Comparison of ENCODE assay signal across 17 mouse cellular contexts in genomic region chr2:83675681-83676080, GRCm38 (mm10). TPM values are rescaled to one million over a fixed set of nuclear protein-coding genes. Genes with fewer than 3 reads are reported as not detected.
DNase-seq lines count a peak whose midpoint lies in the region; ATAC-seq and TF ChIP-seq lines count a peak whose summit lies in the region.
"Had no signal": no experiment of that assay in that cellular context is flagged by ENCODE, and none has a peak within 500 bp of the region (broad histone marks: within the 10 kb centered on the region; RNA-seq: fewer than 3 reads in every experiment).

No protein-coding gene starts in this region.

- no peaks in the 10 kb centered on the region for H3K27me3 ChIP-seq in forebrain, embryonic 13.5 days
- no peaks in the 10 kb centered on the region for H3K27me3 ChIP-seq in forebrain, embryonic 11.5 days (ENCODE audit: control insufficient read depth, insufficient read depth, low read length)
- H3K27me3 ChIP-seq in hindbrain, postnatal 0 days (ENCODE audit: insufficient read depth, low read length), result no peaks in the 10 kb centered on the region
- no peaks in the 10 kb centered on the region for H3K27me3 ChIP-seq in hindbrain, embryonic 10.5 days (ENCODE audit: insufficient read depth, poor library complexity, severe bottlenecking)
- no peaks in the 10 kb centered on the region for H3K27me3 ChIP-seq in limb, embryonic 14.5 days (ENCODE audit: control insufficient read depth, insufficient read depth, low read length)
- H3K27me3 ChIP-seq: liver, embryonic 13.5 days had no signal

- H3K4me2 ChIP-seq in forebrain, embryonic 13.5 days, result no peak overlapping the region
- no peak overlapping the region for H3K4me2 ChIP-seq in forebrain, embryonic 11.5 days (ENCODE audit: low read depth, low read length, severe bottlenecking)
- H3K4me2 ChIP-seq in hindbrain, postnatal 0 days (ENCODE audit: low read depth, low read length), result no peak overlapping the region
- no peak overlapping the region for H3K4me2 ChIP-seq in limb, embryonic 14.5 days (replicated peaks; ENCODE audit: low read depth, low read length, severe bottlenecking)
- H3K4me2 ChIP-seq: liver, embryonic 13.5 days had no signal

- no peak overlapping the region for H3K9ac ChIP-seq in forebrain, embryonic 13.5 days
- no peak overlapping the region for H3K9ac ChIP-seq in forebrain, embryonic 11.5 days (ENCODE audit: low read length)
- H3K9ac ChIP-seq in hindbrain, postnatal 0 days (replicated peaks; ENCODE audit: low read length), result no peak overlapping the region
- no peak overlapping the region for H3K9ac ChIP-seq in limb, embryonic 14.5 days (ENCODE audit: low read depth, low read length, severe bottlenecking)
- H3K9ac ChIP-seq: liver, embryonic 13.5 days had no signal

- no peak for TF ChIP-seq CTCF in hindbrain, postnatal 0 days (IDR thresholded peaks at IDR 0.05; ENCODE audit: low read depth)

- TF ChIP-seq POLR2A in limb, embryonic 14.5 days (IDR thresholded peaks at IDR 0.05; ENCODE audit: borderline replicate concordance, extremely low read depth, insufficient read depth, insufficient read length), result no peak

- H3K9me3 ChIP-seq in forebrain, embryonic 13.5 days (replicated peaks), result no peaks in the 10 kb centered on the region
- no peaks in the 10 kb centered on the region for H3K9me3 ChIP-seq in forebrain, embryonic 11.5 days (ENCODE audit: control insufficient read depth, low read length)
- no peaks in the 10 kb centered on the region for H3K9me3 ChIP-seq in hindbrain, postnatal 0 days (ENCODE audit: low read length)
- H3K9me3 ChIP-seq in hindbrain, embryonic 10.5 days, result no peaks in the 10 kb centered on the region
- no peaks in the 10 kb centered on the region for H3K9me3 ChIP-seq in limb, embryonic 14.5 days (ENCODE audit: control insufficient read depth, low read length)
- H3K9me3 ChIP-seq: liver, embryonic 13.5 days had no signal

- no peak for DNase-seq in forebrain, embryonic 11.5 days (ENCODE audit: low spot score)
- peak; percentile 19 for DNase-seq in hindbrain, postnatal 0 days (ENCODE audit: low spot score)
- DNase-seq in hindbrain, embryonic 10.5 days (ENCODE audit: low spot score), result no peak
- peak; percentile 18 for DNase-seq in adipocyte (ENCODE audit: low spot score)
- no peak for DNase-seq in limb, embryonic 14.5 days (ENCODE audit: low spot score)
- DNase-seq in c-Kit-positive CD71-positive TER-119-positive erythroid progenitor cells, embryonic 14.5 days (ENCODE audit: low spot score), result no peak
- DNase-seq in layer of hippocampus, adult 9-10 months (ENCODE audit: low spot score), result no peak
- DNase-seq: adrenal gland, adult 8-10 months; cerebellum, adult 9-11 months; heart, postnatal 4 days; kidney, postnatal 10 days; liver, embryonic 13.5 days; midbrain, embryonic 14.5 days; right cerebral cortex, postnatal 14 days; thymus, postnatal 4 days had no signal

- 40% methylated on average over 5 of the region's 5 CpGs for WGBS in forebrain, embryonic 13.5 days
- WGBS in forebrain, embryonic 11.5 days, result 53% methylated on average over 5 of the region's 5 CpGs
- WGBS in hindbrain, postnatal 0 days, result 39% methylated on average over 5 of the region's 5 CpGs
- WGBS in hindbrain, embryonic 10.5 days, result 65% methylated on average over 5 of the region's 5 CpGs
- 26% methylated on average over 5 of the region's 5 CpGs for WGBS in limb, embryonic 14.5 days

- H3K27ac ChIP-seq in forebrain, embryonic 13.5 days, result 0 out of 2 replicates have a peak overlapping the region, but pooled peaks have one; percentile 15
- H3K27ac ChIP-seq in forebrain, embryonic 11.5 days (ENCODE audit: low read depth, low read length), result no peak overlapping the region
- H3K27ac ChIP-seq in hindbrain, postnatal 0 days, result no peak overlapping the region
- H3K27ac ChIP-seq in hindbrain, embryonic 10.5 days, result no peak overlapping the region
- H3K27ac ChIP-seq in limb, embryonic 14.5 days (replicated peaks; ENCODE audit: low read depth, low read length), result peak overlapping the region; percentile 33; the same call in 1 of the 2 replicates
- H3K27ac ChIP-seq: liver, embryonic 13.5 days had no signal

- peak; percentile 34; the same call in 1 of the 2 replicates for ATAC-seq in forebrain, embryonic 13.5 days
- no peak for ATAC-seq in forebrain, embryonic 11.5 days (replicated peaks; ENCODE audit: low FRiP score)
- no peak for ATAC-seq in hindbrain, postnatal 0 days
- no peak for ATAC-seq in limb, embryonic 14.5 days (ENCODE audit: low FRiP score, low read depth)

- no peaks in the 10 kb centered on the region for H3K4me1 ChIP-seq in forebrain, embryonic 13.5 days
- no peaks in the 10 kb centered on the region for H3K4me1 ChIP-seq in forebrain, embryonic 11.5 days (replicated peaks; ENCODE audit: control insufficient read depth, insufficient read depth, low read length)
- H3K4me1 ChIP-seq in hindbrain, postnatal 0 days (ENCODE audit: insufficient read depth, low read length), result no peaks in the 10 kb centered on the region
- H3K4me1 ChIP-seq in hindbrain, embryonic 10.5 days (replicated peaks), result no peaks in the 10 kb centered on the region
- H3K4me1 ChIP-seq in limb, embryonic 14.5 days (ENCODE audit: control insufficient read depth, insufficient read depth, low read length), result peaks cover 5% of the 10 kb centered on the region; the same call in 1 of the 2 replicates
- H3K4me1 ChIP-seq: liver, embryonic 13.5 days had no signal

- H3K36me3 ChIP-seq in forebrain, embryonic 13.5 days (ENCODE audit: poor library complexity, severe bottlenecking), result peaks cover 6% of the 10 kb centered on the region; the same call in 1 of the 2 replicates
- H3K36me3 ChIP-seq in forebrain, embryonic 11.5 days (ENCODE audit: control insufficient read depth, insufficient read depth, low read length), result no peaks in the 10 kb centered on the region
- H3K36me3 ChIP-seq in hindbrain, postnatal 0 days (ENCODE audit: insufficient read depth, low read length), result 0 out of 2 replicates have a peak, but pooled peaks cover 4% of the 10 kb centered on the region
- H3K36me3 ChIP-seq in hindbrain, embryonic 10.5 days, result peaks cover 31% of the 10 kb centered on the region; the same call in 1 of the 2 replicates
- H3K36me3 ChIP-seq in limb, embryonic 14.5 days (ENCODE audit: control insufficient read depth, insufficient read depth, low read length), result peaks cover 11% of the 10 kb centered on the region

- H3K4me3 ChIP-seq in forebrain, embryonic 13.5 days, result no peak overlapping the region
- no peak overlapping the region for H3K4me3 ChIP-seq in forebrain, embryonic 11.5 days (ENCODE audit: low read depth, low read length)
- no peak overlapping the region for H3K4me3 ChIP-seq in hindbrain, postnatal 0 days (ENCODE audit: low read length)
- no peak overlapping the region for H3K4me3 ChIP-seq in hindbrain, embryonic 10.5 days
- H3K4me3 ChIP-seq in limb, embryonic 14.5 days (replicated peaks; ENCODE audit: low read length), result no peak overlapping the region
- H3K4me3 ChIP-seq: erythroblast, embryonic 14.5 days; liver, embryonic 13.5 days had no signal

RNA-seq across cellular contexts. Expression of gene Zc3h15, which starts 31.4 kb away (rescaled TPM):
- 195 and 217 TPM in 2 replicates for polyA plus RNA-seq in forebrain, embryonic 13.5 days (2015; fragmentation: Nextera tagmentation; extraction: Ambion mirVana)
- 159 and 178 TPM in 2 replicates for polyA plus RNA-seq in forebrain, embryonic 11.5 days (2014; fragmentation: Nextera tagmentation; extraction: Ambion mirVana)
- 64.8 and 67.1 TPM in 2 replicates for total RNA-seq in hindbrain, postnatal 0 days (2014; rRNA removed)
- polyA plus RNA-seq in hindbrain, postnatal 0 days (2015; fragmentation: Nextera tagmentation; extraction: Ambion mirVana), result 177 and 190 TPM in 2 replicates
- polyA plus RNA-seq in hindbrain, embryonic 10.5 days (2016; fragmentation: Nextera tagmentation; extraction: Ambion mirVana), result 99.6 and 129 TPM in 2 replicates
- 63.0 and 97.1 TPM in 2 replicates for polyA plus RNA-seq in limb, embryonic 14.5 days (2012; rRNA removed)
- polyA plus RNA-seq in limb, embryonic 14.5 days (2014; fragmentation: Nextera tagmentation; extraction: Ambion mirVana), result 110 and 125 TPM in 2 replicates

RNA-seq across cellular contexts. Expression of gene Itgav, which starts 48.5 kb away (rescaled TPM):
- polyA plus RNA-seq in forebrain, embryonic 13.5 days (2015; fragmentation: Nextera tagmentation; extraction: Ambion mirVana), result 24.0 and 24.9 TPM in 2 replicates
- polyA plus RNA-seq in forebrain, embryonic 11.5 days (2014; fragmentation: Nextera tagmentation; extraction: Ambion mirVana), result 43.8 and 48.3 TPM in 2 replicates
- 47.4 and 54.0 TPM in 2 replicates for total RNA-seq in hindbrain, postnatal 0 days (2014; rRNA removed)
- 30.8 and 39.4 TPM in 2 replicates for polyA plus RNA-seq in hindbrain, postnatal 0 days (2015; fragmentation: Nextera tagmentation; extraction: Ambion mirVana)
- 31.8 and 32.4 TPM in 2 replicates for polyA plus RNA-seq in hindbrain, embryonic 10.5 days (2016; fragmentation: Nextera tagmentation; extraction: Ambion mirVana)
- polyA plus RNA-seq in limb, embryonic 14.5 days (2012; rRNA removed), result 38.1 and 38.6 TPM in 2 replicates
- 79.5 and 87.5 TPM in 2 replicates for polyA plus RNA-seq in limb, embryonic 14.5 days (2014; fragmentation: Nextera tagmentation; extraction: Ambion mirVana)

Comparison
In these comparisons a context has a peak if more than half of its experiments do, and no peak if none do; other contexts are left out.
1. H3K27ac ChIP-seq: peak in forebrain, embryonic 13.5 days (single experiment) and limb, embryonic 14.5 days (single experiment); none in forebrain, embryonic 11.5 days (single experiment), hindbrain, postnatal 0 days (single experiment) and hindbrain, embryonic 10.5 days (single experiment).
2. DNase-seq: peak in hindbrain, postnatal 0 days (single experiment) and adipocyte (single experiment); none in forebrain, embryonic 11.5 days (single experiment), hindbrain, embryonic 10.5 days (single experiment), limb, embryonic 14.5 days (single experiment), c-Kit-positive CD71-positive TER-119-positive erythroid progenitor cells, embryonic 14.5 days (single experiment) and layer of hippocampus, adult 9-10 months (single experiment).